Mouse (Mus musculus) neutrophil, adult 65 days (primary cell): Measurements from ENCODE around the gene Fam104a. TPM values are rescaled to one million over a fixed set of nuclear protein-coding genes. Genes with fewer than 3 reads are reported as not detected.

ENCODE experiments used
- total RNA-seq: library from RNA; stranded (reverse); gene quantifications from 2 replicates; pipeline ENCODE4 v1.2.4, GENCODE M21; 2023

Fam104a gene
- 17.0 and 17.5 TPM in 2 replicates for total RNA-seq

GRCm38 (mm10) chr11:113683957-113684706 lies at the start of gene Fam104a, which contains the start of gene D11Wsu47e:
Gene Fam104a (minus strand): TSS chr11:113684155.
Gene D11Wsu47e (plus strand): TSS chr11:113684412.

GRCm38 (mm10) chr11:113709731-113710256 lies 25.8 kb upstream of the Fam104a start, which contains the start of gene Cpsf4l:
Gene Cpsf4l (minus strand): TSS chr11:113710017.

GRCm38 (mm10) chr11:113649353-113650210 lies 34.4 kb downstream of the Fam104a start, which contains the start of gene Slc39a11:
Gene Slc39a11 (minus strand): TSS chr11:113650079.

GRCm38 (mm10) chr11:113648690-113649352 lies 35.1 kb downstream of the Fam104a start, which contains the start of gene Cog1:
Gene Cog1 (plus strand): TSS chr11:113649169.

GRCm38 (mm10) chr11:113618672-113619419 lies 65.1 kb downstream of the Fam104a start, which contains the start of gene Sstr2:
Gene Sstr2 (plus strand): TSS chr11:113619342.

Other genes with a start within 250 kb of the Fam104a start
- gene Sstr2, start 64.8 kb downstream of the Fam104a start, total RNA-seq, result not detected in 2 replicates
- gene Cog1, start 35.0 kb downstream of the Fam104a start, total RNA-seq, result 23.1 and 25.1 TPM in 2 replicates
- 43.9 and 70.3 TPM in 2 replicates for gene Slc39a11, start 34.1 kb downstream of the Fam104a start, total RNA-seq
- 6.9 and 9.9 TPM in 2 replicates for gene D11Wsu47e, start 257 bp upstream of the Fam104a start, total RNA-seq
- not detected in 2 replicates for gene Cpsf4l, start 25.9 kb upstream of the Fam104a start, total RNA-seq
- gene Cdc42ep4, start 67.7 kb upstream of the Fam104a start, total RNA-seq, result 27.8 and 30.6 TPM in 2 replicates